Mouse (Mus musculus) heart, adult 8-10 months (tissue): ENCODE measurements around the gene Urgcp. TPM values are rescaled to one million over a fixed set of nuclear protein-coding genes. Genes with fewer than 3 reads are reported as not detected.
A peak's percentile ranks its signal among the peaks of the same experiment; 100 is the strongest.
"Not testable (repeated sequence)": the region's sequence is repeated elsewhere in the genome, so short reads cannot be mapped to it uniquely, and the experiment has no call there.

ENCODE experiments used
- DNase-seq: peaks from one replicate; pipeline ENCODE4 v3.0.0; 2022; ENCODE audit warnings: low spot score
- total RNA-seq, 4 experiments: library from RNA; stranded (reverse); gene quantifications; 2 replicates each; pipeline ENCODE4 v1.2.4; 2022

Urgcp gene
- 10 to 100 TPM; 57.3 to 69.8 (median 58.6) TPM for total RNA-seq

DNA sequence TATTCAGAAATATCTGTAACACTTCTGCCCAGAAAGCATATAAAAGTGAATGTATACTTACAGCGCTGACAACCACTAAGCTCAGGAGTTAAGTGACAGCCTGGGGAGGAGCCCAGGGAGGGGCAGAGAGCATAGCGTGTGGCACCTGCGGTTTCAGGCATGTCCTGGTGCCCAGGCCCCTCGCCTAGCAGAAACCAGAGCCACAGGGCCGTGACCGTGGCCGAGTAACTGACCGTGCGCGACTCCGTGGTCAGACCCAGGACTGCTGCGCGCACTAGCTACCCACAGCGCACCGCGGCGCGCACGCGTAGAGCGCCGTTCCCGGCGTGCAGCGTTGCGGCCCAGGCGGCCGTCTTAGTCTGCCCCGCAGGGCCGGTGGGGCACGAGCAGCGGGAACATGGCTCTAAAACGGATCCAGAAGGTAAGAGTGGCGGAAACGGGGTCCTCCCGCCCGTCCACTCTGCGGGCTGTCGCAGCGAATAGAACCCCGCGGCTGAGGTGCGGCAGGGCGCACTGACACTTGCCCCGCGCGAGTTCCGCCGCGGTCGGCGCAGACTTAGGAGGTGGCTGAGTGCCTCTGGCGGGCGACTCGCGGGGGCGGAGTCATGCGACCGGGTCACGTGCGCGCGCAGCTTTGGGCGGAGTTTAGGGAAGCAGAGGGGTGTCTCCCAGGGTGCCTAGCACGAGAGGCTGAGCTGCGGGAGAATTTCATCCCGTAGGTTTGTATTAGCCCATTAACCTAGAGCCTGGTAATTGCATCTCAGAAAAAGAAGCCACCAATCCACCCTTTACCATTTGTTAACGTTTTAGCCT lies at the start of gene Urgcp:
Gene Urgcp, minus strand, starts transcription at position 557 of the 813 bp plus-strand sequence.
- peak; percentile 95 for DNase-seq

GRCm38 (mm10) chr11:5809487-5809886 lies 47.3 kb upstream of the Urgcp start:
- not testable (repeated sequence) for DNase-seq

GRCm38 (mm10) chr11:5807956-5808355 lies 45.8 kb upstream of the Urgcp start:
- no peak for DNase-seq

DNA sequence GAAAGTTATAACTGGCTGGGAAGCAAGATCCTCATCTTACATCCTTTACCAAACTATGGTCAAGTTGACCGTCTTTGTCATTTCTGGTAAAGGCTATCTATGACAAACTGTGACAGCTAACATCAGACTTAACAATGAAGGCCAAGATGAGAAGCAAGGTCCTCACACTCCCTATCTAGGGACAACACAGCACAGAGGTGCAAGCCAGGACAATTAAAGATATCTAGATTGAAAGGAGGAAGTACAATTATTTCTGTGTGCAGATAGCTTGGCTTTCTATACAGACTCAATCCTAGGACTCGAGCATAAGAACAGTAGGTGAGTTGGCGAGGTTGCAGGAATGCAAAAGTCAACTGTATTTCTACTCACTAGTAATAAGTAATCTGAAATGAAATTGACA lies 43.5 kb upstream of the Urgcp start:
- no peak for DNase-seq

DNA sequence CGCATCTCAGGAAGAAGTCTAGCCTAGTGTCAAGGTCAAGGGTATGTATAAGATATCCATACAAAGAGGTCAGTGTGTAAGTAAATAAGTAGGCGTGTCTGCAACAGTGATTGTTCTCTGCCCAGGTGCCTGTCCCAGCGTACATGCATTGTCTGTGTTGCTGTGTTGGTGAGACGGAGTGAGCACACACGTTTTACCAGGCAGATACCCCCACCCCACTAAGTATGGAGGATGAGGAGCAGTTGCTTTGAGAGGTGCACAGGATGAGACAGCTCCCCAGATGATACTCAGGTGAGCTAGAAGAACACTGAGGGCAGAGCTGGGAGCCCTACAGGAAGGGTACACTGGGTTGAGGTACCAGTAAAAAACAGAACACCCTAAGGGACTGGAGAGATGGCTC lies 42.0 kb upstream of the Urgcp start:
- DNase-seq = no peak

DNA sequence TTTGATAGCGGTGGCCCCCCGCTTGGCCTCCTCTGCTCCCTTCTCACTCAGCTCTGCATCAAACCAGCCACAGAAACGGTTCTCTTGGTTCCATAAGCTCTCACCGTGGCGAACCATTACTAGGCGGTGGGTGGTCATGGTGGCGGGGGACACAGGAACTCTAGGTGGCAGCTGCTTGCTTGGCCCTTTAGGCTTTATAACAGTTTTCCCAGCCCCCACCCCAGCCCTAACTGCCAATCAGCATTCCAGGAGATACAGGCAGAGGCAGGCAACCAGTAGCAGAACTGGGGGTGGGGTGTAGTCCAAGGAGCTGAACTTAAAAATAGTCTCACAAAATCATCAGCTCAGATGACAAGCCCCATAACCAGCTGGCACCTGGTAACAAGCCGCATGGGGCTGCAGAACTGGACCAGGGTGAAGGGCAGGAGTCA lies 41.4 kb upstream of the Urgcp start, which contains the start of gene Pgam2:
Gene Pgam2, minus strand, starts transcription at position 183 of the 431 bp plus-strand sequence.
- peak; percentile 68 for DNase-seq

- DNase-seq = no peak
These were observed 40.5 kb upstream of the Urgcp start for GRCm38 (mm10) chr11:5802457-5803217.

DNA sequence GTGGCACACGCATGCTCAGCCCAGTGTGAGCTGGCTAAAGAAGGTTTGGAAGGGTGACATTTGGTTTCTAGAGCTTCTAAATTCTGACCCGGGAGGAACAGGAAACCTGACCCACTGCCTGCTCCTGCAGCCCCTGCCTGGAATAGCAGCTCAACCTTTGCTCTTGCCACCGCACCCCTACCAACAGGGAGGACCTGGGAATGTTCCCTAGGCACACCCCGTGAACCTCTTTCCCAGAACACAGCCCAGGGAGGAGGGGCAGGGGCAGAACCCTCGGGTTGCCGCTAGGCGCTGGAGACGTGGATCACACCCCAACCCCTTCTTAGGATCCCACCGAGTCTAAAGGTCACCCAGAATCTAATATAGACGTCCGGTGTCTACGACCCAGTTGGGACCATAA lies 39.8 kb upstream of the Urgcp start:
- DNase-seq = no peak

- DNase-seq = no peak
These were observed 39.3 kb upstream of the Urgcp start for GRCm38 (mm10) chr11:5801511-5801910.

DNA sequence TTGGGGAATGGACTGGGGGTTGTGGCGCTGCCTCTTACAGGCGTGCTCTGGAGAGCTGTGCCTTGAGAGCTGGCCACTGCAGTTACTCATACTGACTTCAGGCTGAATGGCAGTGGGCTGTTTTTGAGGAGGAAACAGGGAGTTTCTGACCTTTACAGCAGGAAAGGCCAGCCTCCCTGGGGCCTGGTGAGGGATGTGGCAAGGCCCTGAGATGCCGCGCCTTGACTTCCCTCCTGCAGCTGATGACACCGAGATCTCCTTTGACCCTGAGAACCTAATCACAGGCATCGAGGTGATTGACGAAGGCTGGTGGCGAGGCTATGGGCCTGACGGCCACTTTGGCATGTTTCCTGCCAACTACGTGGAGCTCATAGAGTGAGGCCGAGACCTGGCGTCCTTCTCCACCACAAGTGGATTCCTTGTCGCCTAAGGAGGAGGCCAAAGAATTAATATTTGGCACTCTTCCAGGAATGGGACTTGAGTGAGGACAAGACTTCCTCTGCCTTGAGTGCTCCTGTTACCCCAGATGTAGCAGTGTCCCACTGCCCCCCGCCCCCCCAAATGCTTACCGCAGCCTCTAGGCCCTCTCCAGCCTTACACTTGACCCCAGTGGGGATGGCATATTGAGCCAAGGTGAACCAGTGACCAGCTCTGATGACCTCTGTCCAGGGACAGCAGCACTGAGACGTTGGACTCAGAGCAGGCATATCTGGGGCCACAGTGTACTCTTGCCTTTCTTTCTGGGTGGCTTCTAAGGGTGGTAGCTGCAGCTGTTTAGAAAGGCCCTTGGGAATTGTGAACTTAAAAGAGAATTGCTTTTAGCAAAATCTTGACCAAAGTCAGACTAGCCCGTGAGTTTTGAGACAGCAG lies 37.7 kb upstream of the Urgcp start:
- DNase-seq = no peak

DNA sequence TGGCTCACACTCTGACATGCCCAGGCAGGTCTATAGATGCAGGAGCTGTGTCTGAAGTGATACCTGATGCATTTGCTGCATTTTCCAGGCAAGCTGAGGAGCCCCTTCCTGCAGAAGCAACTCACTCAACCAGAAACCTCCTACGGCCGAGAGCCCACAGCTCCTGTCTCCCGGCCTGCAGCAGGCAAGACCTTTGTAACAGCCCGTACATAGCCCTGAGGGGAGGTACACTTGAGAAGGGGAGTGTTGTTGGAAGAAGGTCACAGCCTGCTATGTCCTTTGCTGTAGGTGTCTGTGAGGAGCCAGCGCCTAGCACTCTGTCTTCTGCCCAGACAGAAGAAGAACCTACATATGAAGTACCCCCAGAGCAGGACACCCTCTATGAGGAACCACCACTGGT lies 35.8 kb upstream of the Urgcp start:
- DNase-seq = no peak

DNA sequence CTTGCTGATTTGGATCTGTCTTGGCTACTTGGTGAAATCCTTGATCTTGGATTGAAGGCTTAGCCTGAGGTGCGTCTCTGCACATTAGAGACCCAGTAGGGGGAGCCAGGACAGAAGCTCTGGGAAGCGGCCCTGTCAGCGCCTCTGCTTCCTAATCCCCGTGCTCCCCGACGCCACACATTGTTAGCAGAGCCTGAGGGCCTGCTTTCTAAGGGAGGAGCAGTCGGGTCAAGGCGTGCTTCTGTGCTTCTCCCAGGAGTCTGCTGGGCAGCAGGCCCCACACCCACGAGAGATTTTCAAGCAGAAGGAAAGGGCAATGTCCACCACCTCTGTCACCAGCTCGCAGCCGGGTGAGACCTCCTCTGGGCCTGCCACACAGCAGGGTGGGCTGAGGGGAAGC lies 35.2 kb upstream of the Urgcp start:
- DNase-seq = no peak

- no peak for DNase-seq
These were observed 34.8 kb upstream of the Urgcp start for GRCm38 (mm10) chr11:5796939-5797338.

- DNase-seq = peak; percentile 48
These were observed 33.5 kb upstream of the Urgcp start for GRCm38 (mm10) chr11:5795706-5796105.

DNA sequence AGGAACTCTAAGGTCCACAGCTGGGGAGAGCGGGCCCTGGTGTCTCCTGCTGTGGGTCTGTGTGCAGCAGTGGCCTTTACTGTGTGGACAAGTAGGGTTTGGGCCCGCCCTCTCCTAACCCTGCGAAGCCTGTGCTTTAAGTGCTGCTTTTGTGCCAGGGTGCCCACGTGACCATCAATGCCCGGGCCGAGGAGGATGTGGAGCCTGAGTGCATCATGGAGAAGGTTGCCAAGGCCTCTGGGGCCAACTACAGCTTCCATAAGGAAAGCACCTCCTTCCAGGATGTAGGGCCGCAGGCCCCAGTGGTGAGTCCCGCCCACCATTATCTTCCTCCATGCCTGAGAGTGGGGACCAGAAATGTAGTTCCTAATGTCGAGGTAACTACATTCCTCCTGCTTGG lies 33.1 kb upstream of the Urgcp start:
- DNase-seq = no peak

- DNase-seq = no peak
These were observed 28.3 kb upstream of the Urgcp start for GRCm38 (mm10) chr11:5790431-5790830.

DNA sequence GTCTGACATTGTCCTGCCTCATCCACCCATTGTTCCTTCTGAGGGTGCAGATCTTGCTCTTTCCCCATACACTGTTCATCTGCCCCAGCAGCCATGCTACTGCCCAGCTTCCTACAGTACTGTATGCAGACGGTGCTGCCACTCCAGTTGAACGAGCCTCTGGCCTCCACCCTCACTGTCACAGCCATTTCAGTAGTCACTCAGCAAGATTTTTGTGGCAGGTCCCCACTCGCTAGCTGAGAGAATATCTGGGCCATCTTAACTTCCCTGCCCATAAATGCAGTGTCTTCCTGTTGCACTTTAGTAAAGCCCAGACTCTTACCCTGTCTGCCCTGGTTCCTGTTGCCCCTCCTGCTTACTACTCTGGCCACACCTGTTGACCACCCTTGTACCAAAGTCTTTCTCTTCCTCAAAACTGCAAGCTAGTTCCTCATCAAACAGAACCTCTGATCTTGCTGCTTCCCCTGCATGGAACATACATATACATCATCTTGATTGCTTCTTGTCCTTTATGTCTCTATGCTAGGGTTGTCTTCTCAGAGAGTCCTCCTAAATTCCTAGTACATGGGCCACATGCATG lies 27.7 kb upstream of the Urgcp start:
- DNase-seq = no peak

- no peak for DNase-seq
These were observed 27.0 kb upstream of the Urgcp start for GRCm38 (mm10) chr11:5789071-5789753.

DNA sequence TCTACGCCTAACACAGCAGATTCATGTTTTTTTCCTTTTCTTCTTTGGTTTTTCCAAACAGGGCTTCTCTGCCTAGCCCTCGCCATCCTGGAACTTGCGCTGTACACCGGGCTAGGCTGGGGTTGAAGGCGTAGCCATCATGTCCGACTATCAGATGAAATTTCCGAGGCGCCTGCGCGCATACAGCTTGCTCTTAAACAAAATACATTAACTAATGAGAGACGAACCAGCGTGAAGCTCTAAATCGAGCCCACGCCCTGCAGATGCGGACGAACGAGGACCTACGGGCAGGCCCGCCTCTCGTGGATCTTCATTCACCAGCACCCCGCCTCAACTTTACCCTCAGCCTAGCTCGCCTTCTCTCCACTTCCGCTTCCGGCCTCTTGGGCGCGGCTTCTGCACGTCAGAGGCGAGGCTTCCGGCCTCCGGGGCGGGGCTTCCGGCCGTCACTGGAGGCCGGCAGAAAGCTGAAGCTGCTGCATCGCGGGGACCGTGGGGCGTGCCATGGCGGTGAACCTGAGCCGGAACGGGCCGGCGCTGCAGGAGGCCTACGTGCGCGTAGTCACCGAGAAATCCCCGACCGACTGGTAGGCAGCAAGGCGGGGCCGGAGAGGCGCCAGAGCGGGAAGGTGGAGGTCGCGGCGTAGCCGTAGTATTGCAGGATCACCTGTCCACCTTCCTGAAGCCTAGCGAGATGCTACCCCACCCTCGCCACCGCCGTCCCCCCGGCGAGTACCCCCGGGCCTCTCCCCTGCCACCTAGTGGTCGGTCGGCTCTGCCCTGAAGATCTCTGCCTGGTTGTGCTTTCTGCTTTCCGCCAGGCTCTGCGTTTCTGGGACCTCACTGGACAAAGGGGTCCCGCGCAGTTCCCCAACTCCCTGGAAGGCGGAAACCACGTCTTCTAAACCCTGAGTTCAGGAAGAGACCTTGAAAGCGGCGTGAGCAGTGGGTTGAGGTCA lies 26.2 kb upstream of the Urgcp start, which contains the start of gene Dbnl:
Gene Dbnl, plus strand, starts transcription at position 433 of the 959 bp plus-strand sequence.
- DNase-seq = peak; percentile 97

- no peak for DNase-seq
These were observed 25.5 kb upstream of the Urgcp start for GRCm38 (mm10) chr11:5787671-5788055.
